ENCODE assay signal across 25 mouse cellular contexts in the genomic region with DNA sequence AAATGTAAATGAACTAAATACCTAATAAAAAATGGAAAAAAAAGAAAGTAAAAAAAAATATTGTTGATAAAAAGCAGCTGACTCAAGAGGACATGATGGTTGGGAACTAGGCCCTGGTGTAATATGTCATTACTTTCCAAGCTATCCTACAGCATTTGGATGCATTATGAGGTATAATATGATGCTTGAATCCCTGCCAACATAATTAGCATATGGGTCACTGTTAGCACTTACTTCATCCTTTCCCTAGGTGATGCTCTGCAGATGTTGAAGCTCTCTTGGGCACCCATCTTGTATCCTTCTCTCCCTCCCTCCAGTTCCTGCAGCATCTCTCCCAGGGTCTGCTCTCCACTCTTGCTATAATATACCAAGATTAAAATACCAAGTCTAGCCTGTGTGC.
DNase-seq lines count a peak whose midpoint lies in the region; ATAC-seq and TF ChIP-seq lines count a peak whose summit lies in the region.
"Had no signal": no experiment of that assay in that cellular context is flagged by ENCODE, and none has a peak within 500 bp of the region (broad histone marks: within the 10 kb centered on the region; RNA-seq: fewer than 3 reads in every experiment).

No protein-coding gene starts in this region.

- H3K4me2 ChIP-seq in embryonic facial prominence, embryonic 12.5 days (replicated peaks): no peak overlapping the region
- no peak overlapping the region for H3K4me2 ChIP-seq in limb, embryonic 14.5 days (replicated peaks; ENCODE audit: low read depth, low read length, severe bottlenecking)
- H3K4me2 ChIP-seq in embryonic facial prominence, embryonic 14.5 days (ENCODE audit: low read depth, low read length): no peak overlapping the region
- H3K4me2 ChIP-seq: embryonic facial prominence, embryonic 15.5 days; forebrain, embryonic 12.5 days had no signal

- no peak overlapping the region for H3K4me3 ChIP-seq in embryonic facial prominence, embryonic 12.5 days
- no peak overlapping the region for H3K4me3 ChIP-seq in embryonic facial prominence, embryonic 10.5 days
- H3K4me3 ChIP-seq in limb, embryonic 14.5 days (replicated peaks; ENCODE audit: low read length): no peak overlapping the region
- H3K4me3 ChIP-seq in limb, embryonic 10.5 days: no peak overlapping the region
- H3K4me3 ChIP-seq in embryonic facial prominence, embryonic 14.5 days (ENCODE audit: low read depth, low read length): no peak overlapping the region
- H3K4me3 ChIP-seq: embryonic facial prominence, embryonic 15.5 days; erythroblast, embryonic 14.5 days; forebrain, embryonic 10.5 days; forebrain, embryonic 12.5 days had no signal

- H3K9ac ChIP-seq in embryonic facial prominence, embryonic 12.5 days: no peak overlapping the region
- H3K9ac ChIP-seq in limb, embryonic 14.5 days (ENCODE audit: low read depth, low read length, severe bottlenecking): no peak overlapping the region
- H3K9ac ChIP-seq in embryonic facial prominence, embryonic 14.5 days (ENCODE audit: low read depth, low read length): no peak overlapping the region
- H3K9ac ChIP-seq: embryonic facial prominence, embryonic 15.5 days; forebrain, embryonic 12.5 days had no signal

- no peak for DNase-seq in embryonic facial prominence, embryonic 10.5 days (ENCODE audit: low spot score)
- peak; percentile 60 for DNase-seq in limb, embryonic 14.5 days (ENCODE audit: low spot score)
- no peak for DNase-seq in limb, embryonic 10.5 days (ENCODE audit: low spot score)
- DNase-seq in embryonic facial prominence, embryonic 14.5 days (ENCODE audit: low spot score): peak; percentile 62
- DNase-seq: adrenal gland, adult 8-10 months; adrenal gland, postnatal 14 days; adrenal gland, postnatal 36 days; B cell, adult 2 months; cerebellum, adult 11-12 months; cerebellum, adult 2 months; cerebellum, adult 9-10 months; cerebellum, postnatal 10 days; cerebellum, postnatal 25 days had no signal

- no peak for TF ChIP-seq POLR2A in limb, embryonic 14.5 days (IDR thresholded peaks at IDR 0.05; ENCODE audit: borderline replicate concordance, extremely low read depth, insufficient read depth, insufficient read length)

- H3K9me3 ChIP-seq in embryonic facial prominence, embryonic 12.5 days: no peaks in the 10 kb centered on the region
- H3K9me3 ChIP-seq in embryonic facial prominence, embryonic 10.5 days: no peaks in the 10 kb centered on the region
- H3K9me3 ChIP-seq in limb, embryonic 14.5 days (ENCODE audit: control insufficient read depth, low read length): no peaks in the 10 kb centered on the region
- H3K9me3 ChIP-seq in limb, embryonic 10.5 days (replicated peaks): no peaks in the 10 kb centered on the region
- H3K9me3 ChIP-seq in embryonic facial prominence, embryonic 14.5 days (ENCODE audit: control insufficient read depth, low read length): no peaks in the 10 kb centered on the region
- H3K9me3 ChIP-seq: embryonic facial prominence, embryonic 15.5 days; forebrain, embryonic 10.5 days; forebrain, embryonic 12.5 days had no signal

- 0 out of 2 replicates have a peak, but pooled peaks have one; percentile 22 for ATAC-seq in embryonic facial prominence, embryonic 12.5 days (ENCODE audit: insufficient number of reproducible peaks, insufficient read depth, low FRiP score, low TSS enrichment)
- ATAC-seq in limb, embryonic 14.5 days (ENCODE audit: low FRiP score, low read depth): no peak
- ATAC-seq in embryonic facial prominence, embryonic 14.5 days (ENCODE audit: low read depth): no peak; the same call in 1 of the 2 replicates
- ATAC-seq: activated CD4-positive, CD25-positive, alpha-beta regulatory T cell, adult 4 months; CD4-positive, CD25-positive, alpha-beta regulatory T cell, adult 4 months; forebrain, embryonic 14.5 days; forebrain, embryonic 16.5 days; Patski had no signal

- H3K4me1 ChIP-seq in embryonic facial prominence, embryonic 12.5 days: 0 out of 2 replicates have a peak, but pooled peaks cover 5% of the 10 kb centered on the region
- H3K4me1 ChIP-seq in embryonic facial prominence, embryonic 10.5 days: no peaks in the 10 kb centered on the region
- peaks cover 8% of the 10 kb centered on the region; the same call in 1 of the 2 replicates for H3K4me1 ChIP-seq in limb, embryonic 14.5 days (ENCODE audit: control insufficient read depth, insufficient read depth, low read length)
- no peaks in the 10 kb centered on the region for H3K4me1 ChIP-seq in limb, embryonic 10.5 days
- peaks cover 8% of the 10 kb centered on the region; the same call in 1 of the 2 replicates for H3K4me1 ChIP-seq in embryonic facial prominence, embryonic 14.5 days (ENCODE audit: control insufficient read depth, insufficient read depth, low read length)

- H3K27me3 ChIP-seq in embryonic facial prominence, embryonic 12.5 days: no peaks in the 10 kb centered on the region
- H3K27me3 ChIP-seq in embryonic facial prominence, embryonic 10.5 days (replicated peaks; ENCODE audit: low read depth, poor library complexity, severe bottlenecking): no peaks in the 10 kb centered on the region
- no peaks in the 10 kb centered on the region for H3K27me3 ChIP-seq in limb, embryonic 14.5 days (ENCODE audit: control insufficient read depth, insufficient read depth, low read length)
- H3K27me3 ChIP-seq in limb, embryonic 10.5 days (ENCODE audit: low read depth, poor library complexity, severe bottlenecking): no peaks in the 10 kb centered on the region
- no peaks in the 10 kb centered on the region for H3K27me3 ChIP-seq in embryonic facial prominence, embryonic 14.5 days (replicated peaks; ENCODE audit: control insufficient read depth, insufficient read depth, low read length)
- H3K27me3 ChIP-seq: CH12.LX; embryonic facial prominence, embryonic 15.5 days; forebrain, embryonic 12.5 days; Patski had no signal

- H3K27ac ChIP-seq in embryonic facial prominence, embryonic 12.5 days: no peak overlapping the region
- no peak overlapping the region for H3K27ac ChIP-seq in embryonic facial prominence, embryonic 10.5 days (replicated peaks)
- no peak overlapping the region for H3K27ac ChIP-seq in limb, embryonic 14.5 days (replicated peaks; ENCODE audit: low read depth, low read length)
- no peak overlapping the region for H3K27ac ChIP-seq in limb, embryonic 10.5 days
- H3K27ac ChIP-seq in embryonic facial prominence, embryonic 14.5 days (replicated peaks; ENCODE audit: low read depth, low read length): no peak overlapping the region
- H3K27ac ChIP-seq: embryonic facial prominence, embryonic 15.5 days; forebrain, embryonic 10.5 days; forebrain, embryonic 12.5 days had no signal

- H3K36me3 ChIP-seq in embryonic facial prominence, embryonic 12.5 days: no peaks in the 10 kb centered on the region
- no peaks in the 10 kb centered on the region for H3K36me3 ChIP-seq in embryonic facial prominence, embryonic 10.5 days (replicated peaks)
- H3K36me3 ChIP-seq in limb, embryonic 14.5 days (ENCODE audit: control insufficient read depth, insufficient read depth, low read length): no peaks in the 10 kb centered on the region
- H3K36me3 ChIP-seq in limb, embryonic 10.5 days: no peaks in the 10 kb centered on the region
- H3K36me3 ChIP-seq in embryonic facial prominence, embryonic 14.5 days (ENCODE audit: control insufficient read depth, insufficient read depth, low read length): no peaks in the 10 kb centered on the region
- H3K36me3 ChIP-seq: embryonic facial prominence, embryonic 15.5 days; forebrain, embryonic 10.5 days; forebrain, embryonic 12.5 days; G1E had no signal

Comparison
In these comparisons a context has a peak if more than half of its experiments do, and no peak if none do; other contexts are left out.
1. DNase-seq: peak in limb, embryonic 14.5 days (single experiment) and embryonic facial prominence, embryonic 14.5 days (single experiment); none in embryonic facial prominence, embryonic 10.5 days (single experiment) and limb, embryonic 10.5 days (single experiment).